Mouse (Mus musculus): ENCODE measurements at regions not wholly inside any gene's neighbourhood (a gene's known extent, or its start where the extent isn't known, plus 50 kb on each side); places are given as distances from the start of the nearest gene placed in this dataset. TPM values are rescaled to one million over a fixed set of nuclear protein-coding genes. Genes with fewer than 3 reads are reported as not detected.

MicroRNAs encoded in the stretch of these regions (microRNA counts, 519-probe panel; counts per million panel counts)
- 582 counts per million, percentile 70 among the panel's probes with 10 or more counts for microRNA mmu-miR-466j

Small RNA genes in the stretch of these regions (microRNA-seq; reads per million reads assigned to microRNA genes)
- gene Mir466j (not detected), gene Mir6408 (not detected)

All from liver, embryonic 12.5 days (tissue).